Mouse (Mus musculus) spleen, adult 2 months (tissue): ENCODE data around the gene Wfdc18. TPM values are rescaled to one million over a fixed set of nuclear protein-coding genes. Genes with fewer than 3 reads are reported as not detected.

Experiments
- DNase-seq, 2 experiments: peaks; one replicate each; pipeline versions ENCODE4 v3.0.0 to v3.0.0-alpha.2; 2012 to 2021; ENCODE audit warnings: low spot score in 2 of 2, low read depth in 1 of 2
- H3K27ac ChIP-seq: fragments of 200-500 bp; 2 replicates; pipeline ENCODE4 v1.5.1; 2012; ENCODE audit warnings: low read length, inconsistent platforms; ENCODE audit not compliant: insufficient read depth
- H3K27me3 ChIP-seq: fragments of 200-500 bp; 2 replicates; pipeline ENCODE4 v1.6.1; 2012; ENCODE audit warnings: mild to moderate bottlenecking, moderate library complexity, low read length, inconsistent platforms; ENCODE audit not compliant: control insufficient read depth, insufficient read depth
- H3K36me3 ChIP-seq: fragments of 200-500 bp; 2 replicates; pipeline ENCODE4 v1.6.1; 2012; ENCODE audit warnings: mild to moderate bottlenecking, low read length, inconsistent platforms; ENCODE audit not compliant: control insufficient read depth, insufficient read depth
- H3K4me1 ChIP-seq: fragments of 200-500 bp; 2 replicates; pipeline ENCODE4 v1.6.1; 2011; ENCODE audit warnings: inconsistent platforms; ENCODE audit not compliant: control insufficient read depth, insufficient read depth, insufficient read length
- H3K4me3 ChIP-seq: fragments of 200-500 bp; 2 replicates; pipeline ENCODE4 v1.5.1; 2011; ENCODE audit warnings: mild to moderate bottlenecking, inconsistent platforms; ENCODE audit not compliant: insufficient read depth, insufficient read length; ENCODE audit errors: extremely low read depth
- CTCF ChIP-seq: fragments of 200-500 bp; IDR thresholded peaks from 2 replicates; pipeline ENCODE4 v1.5.1; 2011; ENCODE audit warnings: mild to moderate bottlenecking, inconsistent platforms; ENCODE audit not compliant: insufficient read depth, insufficient read length, insufficient replicate concordance; ENCODE audit errors: extremely low read depth
- POLR2A ChIP-seq: fragments of 200-500 bp; IDR thresholded peaks from 2 replicates; pipeline ENCODE4 v1.6.1; 2011; ENCODE audit warnings: low read depth, low read length, inconsistent platforms
- WGBS: fragments of 180-500 bp; shearing (Covaris S2); methylation state at CpG from one replicate; pipeline ENCODE4 v1.1.7; 2018; 5-methylcytosine and 5-hydroxymethylcytosine counted together
- polyA plus RNA-seq: library from polyadenylated mRNA; depleted of rRNA; stranded (reverse); fragments of >200 nt; gene quantifications from 2 replicates; pipeline ENCODE4 v1.2.3, GENCODE M21; 2012; rRNA removed

Wfdc18 gene
- polyA plus RNA-seq = not detected in 2 replicates

GRCm38 (mm10) chr11:83708715-83709114, at the start of gene Wfdc18:
Wfdc18 (plus strand) TSS chr11:83709015.
- no peaks in the 10 kb centered on the region for H3K36me3 ChIP-seq
- no peaks in the 10 kb centered on the region for H3K27me3 ChIP-seq

GRCm38 (mm10) chr11:83662204-83662603, 46.6 kb upstream of the Wfdc18 start, which contains the start of gene Ccl4:
Ccl4 (plus strand) TSS chr11:83662584.
- 10% methylated on average over 6 of the region's 6 CpGs for WGBS
- no peak for TF ChIP-seq CTCF
- no peak within 1 kb of the TSS for H3K27ac ChIP-seq
- no peak within 1 kb of the TSS for H3K4me3 ChIP-seq
- peaks cover 5% of the 10 kb centered on the region; the same call in 1 of the 2 replicates for H3K4me1 ChIP-seq
- H3K36me3 ChIP-seq = no peaks in the 10 kb centered on the region
- no peaks in the 10 kb centered on the region for H3K27me3 ChIP-seq
- DNase-seq = peak in 1 of 2 experiments; percentile 45

More at GRCm38 (mm10) chr11:83708715-83709114, at the start of gene Wfdc18:
- TF ChIP-seq CTCF (no peak), POLR2A (no peak)
- 57% methylated on average over 4 of the region's 4 CpGs for WGBS
- H3K4me3 ChIP-seq = no peak within 1 kb of the TSS
- no peak within 1 kb of the TSS for H3K27ac ChIP-seq
- DNase-seq = no peak
- H3K4me1 ChIP-seq = peaks cover 5% of the 10 kb centered on the region; the same call in 1 of the 2 replicates

- Histone ChIP-seq H3K4me3 (no peak overlapping the region), H3K27me3 (no peaks in the 10 kb centered on the region), H3K4me1 (peaks cover 5% of the 10 kb centered on the region; the same call in 1 of the 2 replicates), H3K36me3 (no peaks in the 10 kb centered on the region), H3K27ac (no peak overlapping the region)
- 41% methylated on average over 5 of the region's 5 CpGs for WGBS
- no peak for DNase-seq
- TF ChIP-seq POLR2A (no peak), CTCF (no peak)
Measured at GRCm38 (mm10) chr11:83663532-83663931, 45.3 kb upstream of the Wfdc18 start.

GRCm38 (mm10) chr11:83671743-83672142, 37.1 kb upstream of the Wfdc18 start:
- DNase-seq = no peak
- no peak overlapping the region for H3K4me3 ChIP-seq
- no peak overlapping the region for H3K27ac ChIP-seq
- H3K36me3 ChIP-seq = no peaks in the 10 kb centered on the region
- TF ChIP-seq CTCF = no peak
- TF ChIP-seq POLR2A = no peak
- no peaks in the 10 kb centered on the region for H3K27me3 ChIP-seq
- no peaks in the 10 kb centered on the region for H3K4me1 ChIP-seq

GRCm38 (mm10) chr11:83675665-83676064, 33.1 kb upstream of the Wfdc18 start:
- no peak overlapping the region for H3K4me3 ChIP-seq
- DNase-seq = no peak
- TF ChIP-seq CTCF (no peak), POLR2A (no peak)
- H3K27ac ChIP-seq = no peak overlapping the region
- no peaks in the 10 kb centered on the region for H3K27me3 ChIP-seq
- WGBS = 84% methylated on average over 1 of the region's 1 CpGs
- H3K4me1 ChIP-seq = no peaks in the 10 kb centered on the region
- no peaks in the 10 kb centered on the region for H3K36me3 ChIP-seq

GRCm38 (mm10) chr11:83689918-83690317, 18.9 kb upstream of the Wfdc18 start:
- no peaks in the 10 kb centered on the region for H3K36me3 ChIP-seq
- no peaks in the 10 kb centered on the region for H3K27me3 ChIP-seq
- no peak overlapping the region for H3K27ac ChIP-seq
- no peak for DNase-seq
- TF ChIP-seq CTCF (no peak), POLR2A (no peak)
- WGBS = 79% methylated on average over 1 of the region's 1 CpGs
- no peak overlapping the region for H3K4me3 ChIP-seq
- H3K4me1 ChIP-seq = no peaks in the 10 kb centered on the region

- no peak for TF ChIP-seq CTCF
- TF ChIP-seq POLR2A = no peak
- Histone ChIP-seq H3K27ac (no peak overlapping the region), H3K4me1 (no peaks in the 10 kb centered on the region), H3K27me3 (no peaks in the 10 kb centered on the region), H3K4me3 (no peak overlapping the region), H3K36me3 (no peaks in the 10 kb centered on the region)
- 67% methylated on average over 1 of the region's 1 CpGs for WGBS
- DNase-seq = no peak
Measured at GRCm38 (mm10) chr11:83692008-83692407, 16.8 kb upstream of the Wfdc18 start.

- peak within 1 kb of the TSS; percentile 50; the same call in 1 of the 2 replicates for H3K27ac ChIP-seq
- H3K36me3 ChIP-seq = no peaks in the 10 kb centered on the region
- WGBS = 3% methylated on average over 1 of the region's 1 CpGs
- H3K27me3 ChIP-seq = no peaks in the 10 kb centered on the region
- peak in 1 of 2 experiments; percentile 8 for DNase-seq
- peaks cover 5% of the 10 kb centered on the region; the same call in 1 of the 2 replicates for H3K4me1 ChIP-seq
- TF ChIP-seq CTCF (no peak), POLR2A (no peak)
- no peak within 1 kb of the TSS for H3K4me3 ChIP-seq
Measured at GRCm38 (mm10) chr11:83703705-83704104, 5.1 kb upstream of the Wfdc18 start, which contains the start of gene Wfdc17. Wfdc17 (plus strand) TSS chr11:83703991.
